In genomic region chr9:119571411-119571888, GRCm38 (mm10) we compare ENCODE assay signal across 13 mouse cellular contexts. TPM values are rescaled to one million over a fixed set of nuclear protein-coding genes. Genes with fewer than 3 reads are reported as not detected.
DNase-seq lines count a peak whose midpoint lies in the region; ATAC-seq and TF ChIP-seq lines count a peak whose summit lies in the region.
"Had no signal": no experiment of that assay in that cellular context is flagged by ENCODE, and none has a peak within 500 bp of the region (broad histone marks: within the 10 kb centered on the region; RNA-seq: fewer than 3 reads in every experiment).

No protein-coding gene starts in this region.

- H3K9ac ChIP-seq in heart, postnatal 0 days (replicated peaks; ENCODE audit: low read depth, low read length), result peak overlapping the region; percentile 32; the same call in 1 of the 2 replicates
- no peak overlapping the region; the same call in 1 of the 2 replicates for H3K9ac ChIP-seq in embryonic facial prominence, embryonic 12.5 days
- H3K9ac ChIP-seq in hindbrain, embryonic 15.5 days, result no peak overlapping the region
- H3K9ac ChIP-seq in neural tube, embryonic 14.5 days (replicated peaks; ENCODE audit: low read depth, low read length), result no peak overlapping the region; the same call in 1 of the 2 replicates

- H3K27ac ChIP-seq in heart, postnatal 0 days (ENCODE audit: low read depth), result no peak overlapping the region
- H3K27ac ChIP-seq in embryonic facial prominence, embryonic 12.5 days, result no peak overlapping the region
- no peak overlapping the region for H3K27ac ChIP-seq in hindbrain, embryonic 15.5 days (replicated peaks)
- no peak overlapping the region for H3K27ac ChIP-seq in neural tube, embryonic 14.5 days (ENCODE audit: low read depth, low read length)
- H3K27ac ChIP-seq: layer of hippocampus, adult 2 months had no signal

- no peak for DNase-seq in heart, postnatal 0 days (ENCODE audit: low spot score)
- DNase-seq in heart, postnatal 4 days, result no peak
- no peak for DNase-seq in gastrocnemius, adult 18-20 months (ENCODE audit: low spot score)
- DNase-seq in ovary, adult 18-20 months (ENCODE audit: low spot score), result no peak
- no peak for DNase-seq in gastrocnemius, postnatal 25 days
- DNase-seq: cerebellum, adult 11-12 months; thymus, postnatal 4 days had no signal

- H3K4me1 ChIP-seq in heart, postnatal 0 days (ENCODE audit: control insufficient read depth, insufficient read depth), result peaks cover 27% of the 10 kb centered on the region
- peaks cover 12% of the 10 kb centered on the region; the same call in 1 of the 2 replicates for H3K4me1 ChIP-seq in embryonic facial prominence, embryonic 12.5 days
- peaks cover 12% of the 10 kb centered on the region for H3K4me1 ChIP-seq in hindbrain, embryonic 15.5 days (replicated peaks)
- H3K4me1 ChIP-seq in neural tube, embryonic 14.5 days (ENCODE audit: control insufficient read depth, insufficient read depth, low read length), result peaks cover 8% of the 10 kb centered on the region; the same call in 1 of the 2 replicates

- no peak for TF ChIP-seq EP300 in heart, postnatal 0 days (IDR thresholded peaks at IDR 0.05; ENCODE audit: low read depth)

- TF ChIP-seq CTCF in heart, postnatal 0 days (IDR thresholded peaks at IDR 0.05; ENCODE audit: low read depth), result no peak

- H3K4me3 ChIP-seq in heart, postnatal 0 days (ENCODE audit: low read depth, low read length), result no peak overlapping the region
- no peak overlapping the region for H3K4me3 ChIP-seq in embryonic facial prominence, embryonic 12.5 days
- H3K4me3 ChIP-seq in hindbrain, embryonic 15.5 days, result no peak overlapping the region
- H3K4me3 ChIP-seq in neural tube, embryonic 14.5 days (ENCODE audit: low read depth, low read length), result no peak overlapping the region
- H3K4me3 ChIP-seq: erythroblast, embryonic 14.5 days; layer of hippocampus, adult 2 months had no signal

- H3K9me3 ChIP-seq in heart, postnatal 0 days (replicated peaks; ENCODE audit: control insufficient read depth, low read length), result no peaks in the 10 kb centered on the region
- no peaks in the 10 kb centered on the region for H3K9me3 ChIP-seq in embryonic facial prominence, embryonic 12.5 days
- no peaks in the 10 kb centered on the region for H3K9me3 ChIP-seq in hindbrain, embryonic 15.5 days
- no peaks in the 10 kb centered on the region for H3K9me3 ChIP-seq in neural tube, embryonic 14.5 days (ENCODE audit: control insufficient read depth, low read length)

- no peak overlapping the region for H3K4me2 ChIP-seq in heart, postnatal 0 days (ENCODE audit: low read depth, low read length)
- H3K4me2 ChIP-seq in embryonic facial prominence, embryonic 12.5 days (replicated peaks), result peak overlapping the region; percentile 16; the same call in 1 of the 2 replicates
- H3K4me2 ChIP-seq in hindbrain, embryonic 15.5 days, result peak overlapping the region; percentile 31
- H3K4me2 ChIP-seq in neural tube, embryonic 14.5 days (ENCODE audit: low read depth, low read length), result peak overlapping the region; percentile 37

- no peaks in the 10 kb centered on the region for H3K36me3 ChIP-seq in heart, postnatal 0 days (replicated peaks; ENCODE audit: control insufficient read depth, insufficient read depth, low read length)
- H3K36me3 ChIP-seq in embryonic facial prominence, embryonic 12.5 days, result no peaks in the 10 kb centered on the region
- H3K36me3 ChIP-seq in hindbrain, embryonic 15.5 days, result no peaks in the 10 kb centered on the region
- no peaks in the 10 kb centered on the region for H3K36me3 ChIP-seq in neural tube, embryonic 14.5 days (ENCODE audit: control insufficient read depth, insufficient read depth, low read length)

- H3K27me3 ChIP-seq in heart, postnatal 0 days (ENCODE audit: control insufficient read depth, insufficient read depth, low read length), result peaks cover 24% of the 10 kb centered on the region; the same call in 1 of the 2 replicates
- peaks cover 80% of the 10 kb centered on the region for H3K27me3 ChIP-seq in embryonic facial prominence, embryonic 12.5 days
- peaks cover 98% of the 10 kb centered on the region for H3K27me3 ChIP-seq in hindbrain, embryonic 15.5 days
- H3K27me3 ChIP-seq in neural tube, embryonic 14.5 days (ENCODE audit: control insufficient read depth, insufficient read depth, low read length), result peaks cover 81% of the 10 kb centered on the region

- 14% methylated on average over 15 of the region's 15 CpGs for WGBS in heart, postnatal 0 days
- under 1% methylated on average over 15 of the region's 15 CpGs for WGBS in embryonic facial prominence, embryonic 12.5 days
- 3% methylated on average over 15 of the region's 15 CpGs for WGBS in hindbrain, embryonic 15.5 days
- under 1% methylated on average over 15 of the region's 15 CpGs for WGBS in neural tube, embryonic 14.5 days

- no peak for ATAC-seq in heart, postnatal 0 days (ENCODE audit: insufficient read depth, low read depth)
- ATAC-seq in embryonic facial prominence, embryonic 12.5 days (ENCODE audit: insufficient number of reproducible peaks, insufficient read depth, low FRiP score, low TSS enrichment), result no peak
- ATAC-seq in hindbrain, embryonic 15.5 days (ENCODE audit: low FRiP score, low read depth), result 0 out of 2 replicates have a peak, but pooled peaks have one; percentile 20
- peak; percentile 50; the same call in 1 of the 2 replicates for ATAC-seq in neural tube, embryonic 14.5 days (ENCODE audit: low read depth)

RNA-seq across cellular contexts. Expression of gene Scn5a, which starts 7.4 kb away (rescaled TPM):
- 82.7 and 96.1 TPM in 2 replicates for total RNA-seq in heart, postnatal 0 days (2014; rRNA removed; ENCODE audit: low replicate concordance)
- 11.5 and 16.8 TPM in 2 replicates for polyA plus RNA-seq in heart, postnatal 0 days (2015; fragmentation: Nextera tagmentation; extraction: Ambion mirVana)
- 100 to 1,000 TPM; 120 to 122 TPM for total RNA-seq in heart, postnatal 4 days (2021)
- polyA plus RNA-seq in embryonic facial prominence, embryonic 12.5 days (2016; fragmentation: Nextera tagmentation; extraction: Ambion mirVana), result 0.97 and 1.0 TPM in 2 replicates
- 0.31 and 0.42 TPM in 2 replicates for polyA plus RNA-seq in hindbrain, embryonic 15.5 days (2015; fragmentation: Nextera tagmentation; extraction: Ambion mirVana)
- polyA plus RNA-seq in neural tube, embryonic 14.5 days (2014; fragmentation: Nextera tagmentation; extraction: Ambion mirVana), result 0.27 and 0.28 TPM in 2 replicates
- total RNA-seq in gastrocnemius, adult 18-20 months (2021), result under 1 TPM; 0.07 to 0.09 TPM
- total RNA-seq in gastrocnemius, postnatal 25 days (2021), result under 1 TPM; 0.10 to 0.24 TPM
- total RNA-seq: liver, adult 2 months had no signal
- polyA plus RNA-seq: erythroblast, embryonic 14.5 days; liver, adult 2 months had no signal

Comparison
In these comparisons a context has a peak if more than half of its experiments do, and no peak if none do; other contexts are left out.
1. ATAC-seq: peak in hindbrain, embryonic 15.5 days (single experiment) and neural tube, embryonic 14.5 days (single experiment); none in heart, postnatal 0 days (single experiment) and embryonic facial prominence, embryonic 12.5 days (single experiment).
2. RNA of gene Scn5a, which starts 7.4 kb away (total RNA-seq): 120 to 122 TPM in heart, postnatal 4 days and 82.7 to 96.1 TPM in heart, postnatal 0 days; 0.10 to 0.24 TPM in gastrocnemius, postnatal 25 days and 0.07 to 0.09 TPM in gastrocnemius, adult 18-20 months; every median in the first group is over 10 times any median in the second.